Mouse (Mus musculus): ENCODE measurements at regions not wholly inside any gene's neighbourhood (a gene's known extent, or its start where the extent isn't known, plus 50 kb on each side); places are given as distances from the start of the nearest gene placed in this dataset.

GRCm38 (mm10) chr3:57181587-57181986, 120.2 kb downstream of the Tm4sf1 start:
- Histone ChIP-seq H3K27ac (no peak overlapping the region), H3K79me2 (replicated peaks; ENCODE audit: control insufficient read depth, insufficient read depth, low read length) (no peaks in the 10 kb centered on the region), H3K4me1 (ENCODE audit: control insufficient read depth, insufficient read depth, low read length) (peaks cover 2% of the 10 kb centered on the region; the same call in 1 of the 2 replicates), H3K36me3 (ENCODE audit: control insufficient read depth, insufficient read depth, low read length) (no peaks in the 10 kb centered on the region), H3K9ac (ENCODE audit: low read depth, low read length) (no peak overlapping the region), H3K4me3 (no peak overlapping the region), H3K27me3 (ENCODE audit: control insufficient read depth, insufficient read depth, low read length) (no peaks in the 10 kb centered on the region)
- WGBS = 12% methylated on average over 4 of the region's 4 CpGs
- intact Hi-C loops (cut with DNase I) = loop anchor here (1.0 kb wide), 1 partner anchor 9 kb away; no protein-coding TSS in a partner anchor
- no peak for TF ChIP-seq CTCF (IDR thresholded peaks at IDR 0.05)
- TF ChIP-seq EP300 (IDR thresholded peaks at IDR 0.05; ENCODE audit: insufficient read depth, low read depth, low read length) = no peak
- no peak for DNase-seq

GRCm38 (mm10) chr3:57153177-57153948, 148.4 kb downstream of the Tm4sf1 start:
- no peak overlapping the region for H3K9ac ChIP-seq (ENCODE audit: low read depth, low read length)
- DNase-seq = no peak
- no peak for TF ChIP-seq POLR2A (IDR thresholded peaks at IDR 0.05; ENCODE audit: insufficient read depth, low read depth, low read length)
- no peak for TF ChIP-seq EP300 (IDR thresholded peaks at IDR 0.05; ENCODE audit: insufficient read depth, low read depth, low read length)
- no peak for TF ChIP-seq CTCF (IDR thresholded peaks at IDR 0.05)
- no peaks in the 10 kb centered on the region for H3K79me2 ChIP-seq (replicated peaks; ENCODE audit: control insufficient read depth, insufficient read depth, low read length)
- no peaks in the 10 kb centered on the region for H3K4me1 ChIP-seq (ENCODE audit: control insufficient read depth, insufficient read depth, low read length)
- WGBS = 64% methylated on average over 4 of the region's 4 CpGs
- no peaks in the 10 kb centered on the region for H3K27me3 ChIP-seq (ENCODE audit: control insufficient read depth, insufficient read depth, low read length)
- no peak overlapping the region for H3K4me3 ChIP-seq
- intact Hi-C loops (cut with DNase I) = no loop called here
- H3K36me3 ChIP-seq (ENCODE audit: control insufficient read depth, insufficient read depth, low read length) = no peaks in the 10 kb centered on the region
- H3K27ac ChIP-seq = no peak overlapping the region

GRCm38 (mm10) chr3:57149156-57149555, 152.6 kb downstream of the Tm4sf1 start:
- no peak overlapping the region for H3K4me3 ChIP-seq
- intact Hi-C loops (cut with DNase I) = no loop called here
- H3K27me3 ChIP-seq (ENCODE audit: control insufficient read depth, insufficient read depth, low read length) = no peaks in the 10 kb centered on the region

DNA sequence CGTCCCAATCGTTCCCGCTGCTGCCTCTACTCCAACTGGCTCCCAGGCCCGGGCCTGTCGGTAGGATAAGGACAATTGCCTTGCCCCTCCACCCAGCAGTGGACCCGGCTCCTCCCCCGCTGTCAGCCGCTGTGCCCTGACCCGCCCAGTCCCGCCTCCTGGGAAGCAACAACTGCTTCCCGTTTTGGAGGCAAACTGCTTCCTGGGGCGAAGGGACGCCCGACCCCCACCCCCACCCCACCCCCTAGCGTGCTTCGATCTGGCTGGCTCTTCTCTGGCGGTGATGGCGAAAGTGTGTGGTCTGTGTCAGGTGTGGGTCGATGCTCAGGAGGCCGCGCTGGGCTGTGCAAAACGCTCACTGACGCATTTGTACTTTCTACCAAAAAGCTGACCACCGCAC, 164.9 kb downstream of the Tm4sf1 start:
- Histone ChIP-seq H3K79me2 (replicated peaks; ENCODE audit: control insufficient read depth, insufficient read depth, low read length) (no peaks in the 10 kb centered on the region), H3K36me3 (ENCODE audit: control insufficient read depth, insufficient read depth, low read length) (no peaks in the 10 kb centered on the region), H3K4me3 (no peak overlapping the region), H3K27ac (no peak overlapping the region), H3K27me3 (ENCODE audit: control insufficient read depth, insufficient read depth, low read length) (no peaks in the 10 kb centered on the region), H3K4me1 (ENCODE audit: control insufficient read depth, insufficient read depth, low read length) (no peaks in the 10 kb centered on the region), H3K9ac (ENCODE audit: low read depth, low read length) (no peak overlapping the region)
- intact Hi-C loops (cut with DNase I) = no loop called here
- DNase-seq = peak; percentile 4 to 17
- 19% methylated on average over 24 of the region's 24 CpGs for WGBS
- no peak for TF ChIP-seq POLR2A (IDR thresholded peaks at IDR 0.05; ENCODE audit: insufficient read depth, low read depth, low read length)
- TF ChIP-seq EP300 (IDR thresholded peaks at IDR 0.05; ENCODE audit: insufficient read depth, low read depth, low read length) = no peak
- TF ChIP-seq CTCF (IDR thresholded peaks at IDR 0.05) = no peak

More at GRCm38 (mm10) chr3:57149156-57149555, 152.6 kb downstream of the Tm4sf1 start:
- H3K36me3 ChIP-seq (ENCODE audit: control insufficient read depth, insufficient read depth, low read length) = no peaks in the 10 kb centered on the region
- no peak for DNase-seq
- H3K27ac ChIP-seq = no peak overlapping the region
- no peaks in the 10 kb centered on the region for H3K79me2 ChIP-seq (replicated peaks; ENCODE audit: control insufficient read depth, insufficient read depth, low read length)
- no peak overlapping the region for H3K9ac ChIP-seq (ENCODE audit: low read depth, low read length)
- no peaks in the 10 kb centered on the region for H3K4me1 ChIP-seq (ENCODE audit: control insufficient read depth, insufficient read depth, low read length)
- TF ChIP-seq CTCF (IDR thresholded peaks at IDR 0.05) (no peak), POLR2A (IDR thresholded peaks at IDR 0.05; ENCODE audit: insufficient read depth, low read depth, low read length) (no peak), EP300 (IDR thresholded peaks at IDR 0.05; ENCODE audit: insufficient read depth, low read depth, low read length) (no peak)
- 73% methylated on average over 3 of the region's 3 CpGs for WGBS

DNA sequence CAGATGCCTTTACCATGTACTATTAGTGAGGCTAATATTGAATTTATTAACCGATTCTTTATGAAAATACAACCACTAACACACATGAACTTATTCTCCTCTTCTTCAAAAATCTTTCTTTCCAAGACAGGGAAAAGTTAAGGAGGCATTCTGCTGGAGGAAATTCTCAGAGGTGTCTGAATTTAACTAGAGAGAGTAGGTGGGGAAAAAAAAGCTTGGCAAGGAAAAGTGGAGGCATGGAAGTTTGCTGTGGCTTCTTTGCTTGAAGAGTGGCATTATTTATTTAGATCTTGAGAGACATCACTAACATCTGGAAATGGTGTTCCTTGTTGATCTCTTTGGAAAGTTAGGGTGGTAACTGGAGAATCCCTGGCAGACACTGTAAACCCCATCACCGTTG, 173.2 kb downstream of the Tm4sf1 start:
- Histone ChIP-seq H3K36me3 (ENCODE audit: control insufficient read depth, insufficient read depth, low read length) (no peaks in the 10 kb centered on the region), H3K79me2 (replicated peaks; ENCODE audit: control insufficient read depth, insufficient read depth, low read length) (no peaks in the 10 kb centered on the region), H3K9ac (ENCODE audit: low read depth, low read length) (no peak overlapping the region), H3K4me3 (no peak overlapping the region), H3K4me1 (ENCODE audit: control insufficient read depth, insufficient read depth, low read length) (no peaks in the 10 kb centered on the region), H3K27ac (no peak overlapping the region), H3K27me3 (ENCODE audit: control insufficient read depth, insufficient read depth, low read length) (no peaks in the 10 kb centered on the region)
- no peak for DNase-seq
- WGBS = 76% methylated on average over 2 of the region's 2 CpGs
- no peak for TF ChIP-seq CTCF (IDR thresholded peaks at IDR 0.05)
- intact Hi-C loops (cut with DNase I) = no loop called here

GRCm38 (mm10) chr3:57125792-57126485, 175.8 kb downstream of the Tm4sf1 start:
- TF ChIP-seq EP300 (IDR thresholded peaks at IDR 0.05; ENCODE audit: insufficient read depth, low read depth, low read length) = no peak
- TF ChIP-seq CTCF (IDR thresholded peaks at IDR 0.05) = no peak
- TF ChIP-seq POLR2A (IDR thresholded peaks at IDR 0.05; ENCODE audit: insufficient read depth, low read depth, low read length) = no peak
- H3K27ac ChIP-seq = no peak overlapping the region
- no peak overlapping the region for H3K9ac ChIP-seq (ENCODE audit: low read depth, low read length)
- H3K79me2 ChIP-seq (replicated peaks; ENCODE audit: control insufficient read depth, insufficient read depth, low read length) = no peaks in the 10 kb centered on the region
- H3K4me3 ChIP-seq = no peak overlapping the region
- intact Hi-C loops (cut with DNase I) = no loop called here
- WGBS = 56% methylated on average over 4 of the region's 4 CpGs
- no peak for DNase-seq
- no peaks in the 10 kb centered on the region for H3K36me3 ChIP-seq (ENCODE audit: control insufficient read depth, insufficient read depth, low read length)
- H3K4me1 ChIP-seq (ENCODE audit: control insufficient read depth, insufficient read depth, low read length) = no peaks in the 10 kb centered on the region
- no peaks in the 10 kb centered on the region for H3K27me3 ChIP-seq (ENCODE audit: control insufficient read depth, insufficient read depth, low read length)
